Mouse (Mus musculus) fat pad, adult 2 months (tissue): ENCODE measurements around the gene Olfr1120.
"Not testable (repeated sequence)": the region's sequence is repeated elsewhere in the genome, so short reads cannot be mapped to it uniquely, and the experiment has no call there.

Experiments
- DNase-seq: peaks from one replicate; pipeline ENCODE4 v3.0.0-alpha.2; 2011; ENCODE audit warnings: low read depth, low spot score; ENCODE audit errors: extremely low read depth

Olfr1120 gene

GRCm38 (mm10) chr2:87354515-87354914 lies at the start of gene Olfr1120:
Olfr1120 (plus strand) TSS chr2:87354815.
- no peak for DNase-seq

GRCm38 (mm10) chr2:87307281-87307680 lies 47.3 kb upstream of the Olfr1120 start, which contains the start of gene Olfr1118:
Olfr1118 (plus strand) TSS chr2:87307581.
- no peak for DNase-seq

- DNase-seq, result not testable (repeated sequence)
Observed at GRCm38 (mm10) chr2:87360121-87360520, 5.5 kb downstream of the Olfr1120 start.

GRCm38 (mm10) chr2:87369595-87369994 lies 15.0 kb downstream of the Olfr1120 start, which contains the start of gene Olfr1121:
Olfr1121 (plus strand) TSS chr2:87369895.
- no peak for DNase-seq

GRCm38 (mm10) chr2:87371726-87372125 lies 17.1 kb downstream of the Olfr1120 start:
- no peak for DNase-seq

- no peak for DNase-seq
Observed at GRCm38 (mm10) chr2:87383935-87384334, 29.3 kb downstream of the Olfr1120 start.

- DNase-seq, result no peak
Observed at GRCm38 (mm10) chr2:87385549-87385948, 30.9 kb downstream of the Olfr1120 start, which contains the start of gene Olfr1122. Olfr1122 (plus strand) TSS chr2:87385849.

GRCm38 (mm10) chr2:87393605-87394004 lies 39.0 kb downstream of the Olfr1120 start:
- DNase-seq, result not testable (repeated sequence)

GRCm38 (mm10) chr2:87394686-87395085 lies 40.1 kb downstream of the Olfr1120 start:
- DNase-seq, result not testable (repeated sequence)
